Mouse (Mus musculus): Measurements from ENCODE around the gene Cmss1.

- no peak for TF ChIP-seq POLR2A (IDR thresholded peaks at IDR 0.05; ENCODE audit: low read depth, low read length)
- no peak for TF ChIP-seq CTCF (IDR thresholded peaks at IDR 0.05; ENCODE audit: borderline replicate concordance, insufficient read depth, low read length)
Measured at GRCm38 (mm10) chr16:57313487-57313886, 293.2 kb downstream of the Cmss1 start.

Data from embryonic fibroblast, embryonic 13.5 days (primary cell).